11 mouse cellular contexts compared by ENCODE assay signal in genomic region chr2:32424796-32425195, GRCm38 (mm10). TPM values are rescaled to one million over a fixed set of nuclear protein-coding genes. Genes with fewer than 3 reads are reported as not detected.
A peak's percentile ranks its signal among the peaks of the same experiment; 100 is the strongest.
DNase-seq lines count a peak whose midpoint lies in the region; ATAC-seq and TF ChIP-seq lines count a peak whose summit lies in the region.
"Had no signal": no experiment of that assay in that cellular context is flagged by ENCODE, and none has a peak within 500 bp of the region (broad histone marks: within the 10 kb centered on the region; RNA-seq: fewer than 3 reads in every experiment).

No protein-coding gene starts in this region.

- ATAC-seq in kidney, embryonic 16.5 days (ENCODE audit: low FRiP score, low TSS enrichment), result no peak
- ATAC-seq in intestine, postnatal 0 days, result no peak
- no peak for ATAC-seq in neural tube, embryonic 13.5 days (ENCODE audit: low read depth)

- peaks cover 7% of the 10 kb centered on the region; the same call in 1 of the 2 replicates for H3K36me3 ChIP-seq in kidney, embryonic 16.5 days (ENCODE audit: insufficient read depth, low read length)
- H3K36me3 ChIP-seq in intestine, postnatal 0 days (ENCODE audit: control insufficient read depth, insufficient read depth), result peaks cover 16% of the 10 kb centered on the region
- H3K36me3 ChIP-seq in neural tube, embryonic 13.5 days, result peaks cover 19% of the 10 kb centered on the region

- no peaks in the 10 kb centered on the region for H3K27me3 ChIP-seq in kidney, embryonic 16.5 days (ENCODE audit: insufficient read depth, low read length)
- no peaks in the 10 kb centered on the region for H3K27me3 ChIP-seq in intestine, postnatal 0 days (replicated peaks; ENCODE audit: control insufficient read depth, insufficient read depth, low read length)
- no peaks in the 10 kb centered on the region for H3K27me3 ChIP-seq in neural tube, embryonic 13.5 days

- 0 out of 2 replicates have a peak overlapping the region, but pooled peaks have one; percentile 7 for H3K9ac ChIP-seq in kidney, embryonic 16.5 days (replicated peaks; ENCODE audit: low read length)
- H3K9ac ChIP-seq in intestine, postnatal 0 days (ENCODE audit: low read depth, low read length), result no peak overlapping the region
- H3K9ac ChIP-seq in neural tube, embryonic 13.5 days, result peak overlapping the region; percentile 71

- TF ChIP-seq POLR2A in embryonic fibroblast, embryonic 13.5 days (IDR thresholded peaks at IDR 0.05; ENCODE audit: low read depth, low read length), result no peak

- no peak overlapping the region for H3K4me2 ChIP-seq in kidney, embryonic 16.5 days (replicated peaks; ENCODE audit: low read depth, low read length)
- H3K4me2 ChIP-seq in intestine, postnatal 0 days (replicated peaks; ENCODE audit: low read depth), result no peak overlapping the region
- 0 out of 2 replicates have a peak overlapping the region, but pooled peaks have one; percentile 68 for H3K4me2 ChIP-seq in neural tube, embryonic 13.5 days

- DNase-seq in kidney, postnatal 4 days, result no peak
- DNase-seq in frontal cortex, postnatal 36 days (ENCODE audit: low spot score in 2 of 2), result no peak
- no peak for DNase-seq in frontal cortex, postnatal 14 days (ENCODE audit: low spot score in 2 of 2)
- no peak for DNase-seq in left cerebral cortex, adult 11 months (ENCODE audit: low spot score)
- DNase-seq: cerebellum, adult 8-10 months; kidney, adult 8-10 months had no signal

- no peak overlapping the region for H3K4me3 ChIP-seq in kidney, embryonic 16.5 days (ENCODE audit: low read length)
- no peak overlapping the region for H3K4me3 ChIP-seq in embryonic fibroblast, embryonic 13.5 days (ENCODE audit: insufficient read depth, low read length)
- H3K4me3 ChIP-seq in intestine, postnatal 0 days (ENCODE audit: low read depth, low read length), result no peak overlapping the region
- H3K4me3 ChIP-seq in neural tube, embryonic 13.5 days, result no peak overlapping the region

- peaks cover 50% of the 10 kb centered on the region for H3K4me1 ChIP-seq in kidney, embryonic 16.5 days (ENCODE audit: insufficient read depth, low read length)
- H3K4me1 ChIP-seq in embryonic fibroblast, embryonic 13.5 days (ENCODE audit: control insufficient read depth, insufficient read depth, low read length), result peaks cover 21% of the 10 kb centered on the region
- peaks cover 22% of the 10 kb centered on the region for H3K4me1 ChIP-seq in intestine, postnatal 0 days (replicated peaks; ENCODE audit: control insufficient read depth, insufficient read depth, low read length)
- H3K4me1 ChIP-seq in neural tube, embryonic 13.5 days (replicated peaks), result peaks cover 60% of the 10 kb centered on the region

- TF ChIP-seq CTCF in embryonic fibroblast, embryonic 13.5 days (IDR thresholded peaks at IDR 0.05; ENCODE audit: borderline replicate concordance, insufficient read depth, low read length), result no peak
- no peak for TF ChIP-seq CTCF in intestine, postnatal 0 days (IDR thresholded peaks at IDR 0.05; ENCODE audit: low read depth)

- H3K9me3 ChIP-seq in kidney, embryonic 16.5 days (ENCODE audit: low read length), result no peaks in the 10 kb centered on the region
- no peaks in the 10 kb centered on the region for H3K9me3 ChIP-seq in intestine, postnatal 0 days (ENCODE audit: control insufficient read depth)
- no peaks in the 10 kb centered on the region for H3K9me3 ChIP-seq in neural tube, embryonic 13.5 days
- H3K9me3 ChIP-seq: G1E had no signal

- peak overlapping the region; percentile 90 for H3K27ac ChIP-seq in kidney, embryonic 16.5 days (ENCODE audit: low read length)
- H3K27ac ChIP-seq in embryonic fibroblast, embryonic 13.5 days (ENCODE audit: insufficient read depth, low read length), result peak overlapping the region; percentile 82
- peak overlapping the region; percentile 92 for H3K27ac ChIP-seq in intestine, postnatal 0 days (ENCODE audit: low read depth, low read length)
- H3K27ac ChIP-seq in neural tube, embryonic 13.5 days (replicated peaks), result peak overlapping the region; percentile 87

- 42% methylated on average over 3 of the region's 3 CpGs for WGBS in kidney, embryonic 16.5 days
- WGBS in intestine, postnatal 0 days, result 24% methylated on average over 3 of the region's 3 CpGs
- 68% methylated on average over 3 of the region's 3 CpGs for WGBS in neural tube, embryonic 13.5 days

RNA-seq across cellular contexts. Expression of gene Naif1, which starts 25.5 kb away (rescaled TPM):
- polyA plus RNA-seq in kidney, embryonic 16.5 days (2015; fragmentation: Nextera tagmentation; extraction: Ambion mirVana), result 7.3 and 8.2 TPM in 2 replicates
- 3.5 and 3.8 TPM in 2 replicates for polyA plus RNA-seq in embryonic fibroblast, embryonic 13.5 days (2011; ENCODE audit: insufficient read length, low read depth, missing spikeins)
- polyA plus RNA-seq in intestine, postnatal 0 days (2015; fragmentation: Nextera tagmentation; extraction: Ambion mirVana), result 2.9 and 3.2 TPM in 2 replicates
- polyA plus RNA-seq in neural tube, embryonic 13.5 days (2015; fragmentation: Nextera tagmentation; extraction: Ambion mirVana), result 5.1 and 5.6 TPM in 2 replicates

RNA-seq across cellular contexts. Expression of gene Slc25a25, which starts 26.4 kb away (rescaled TPM):
- polyA plus RNA-seq in kidney, embryonic 16.5 days (2015; fragmentation: Nextera tagmentation; extraction: Ambion mirVana), result 21.2 and 21.9 TPM in 2 replicates
- polyA plus RNA-seq in embryonic fibroblast, embryonic 13.5 days (2011; ENCODE audit: insufficient read length, low read depth, missing spikeins), result 10.7 and 16.6 TPM in 2 replicates
- 45.1 and 52.6 TPM in 2 replicates for polyA plus RNA-seq in intestine, postnatal 0 days (2015; fragmentation: Nextera tagmentation; extraction: Ambion mirVana)
- 49.8 and 49.9 TPM in 2 replicates for polyA plus RNA-seq in neural tube, embryonic 13.5 days (2015; fragmentation: Nextera tagmentation; extraction: Ambion mirVana)

RNA-seq across cellular contexts. Expression of gene Ptges2, which starts 29.1 kb away (rescaled TPM):
- polyA plus RNA-seq in kidney, embryonic 16.5 days (2015; fragmentation: Nextera tagmentation; extraction: Ambion mirVana), result 38.3 and 39.5 TPM in 2 replicates
- polyA plus RNA-seq in embryonic fibroblast, embryonic 13.5 days (2011; ENCODE audit: insufficient read length, low read depth, missing spikeins), result 14.3 and 18.0 TPM in 2 replicates
- 47.3 and 49.4 TPM in 2 replicates for polyA plus RNA-seq in intestine, postnatal 0 days (2015; fragmentation: Nextera tagmentation; extraction: Ambion mirVana)
- 44.3 and 46.0 TPM in 2 replicates for polyA plus RNA-seq in neural tube, embryonic 13.5 days (2015; fragmentation: Nextera tagmentation; extraction: Ambion mirVana)

RNA-seq across cellular contexts. Expression of gene Lcn2, which starts 36.7 kb away (rescaled TPM):
- 9.0 and 12.7 TPM in 2 replicates for polyA plus RNA-seq in kidney, embryonic 16.5 days (2015; fragmentation: Nextera tagmentation; extraction: Ambion mirVana)
- polyA plus RNA-seq in embryonic fibroblast, embryonic 13.5 days (2011; ENCODE audit: insufficient read length, low read depth, missing spikeins), result not detected in 2 replicates
- polyA plus RNA-seq in intestine, postnatal 0 days (2015; fragmentation: Nextera tagmentation; extraction: Ambion mirVana), result 4.8 and 5.4 TPM in 2 replicates
- polyA plus RNA-seq in neural tube, embryonic 13.5 days (2015; fragmentation: Nextera tagmentation; extraction: Ambion mirVana), result 0.56 and 1.4 TPM in 2 replicates

RNA-seq across cellular contexts. Expression of gene 1110008P14Rik, which starts 43.1 kb away (rescaled TPM):
- 50.1 and 51.6 TPM in 2 replicates for polyA plus RNA-seq in kidney, embryonic 16.5 days (2015; fragmentation: Nextera tagmentation; extraction: Ambion mirVana)
- polyA plus RNA-seq in embryonic fibroblast, embryonic 13.5 days (2011; ENCODE audit: insufficient read length, low read depth, missing spikeins), result 28.8 and 30.3 TPM in 2 replicates
- polyA plus RNA-seq in intestine, postnatal 0 days (2015; fragmentation: Nextera tagmentation; extraction: Ambion mirVana), result 95.0 and 100 TPM in 2 replicates
- 101 and 135 TPM in 2 replicates for polyA plus RNA-seq in neural tube, embryonic 13.5 days (2015; fragmentation: Nextera tagmentation; extraction: Ambion mirVana)
